Mouse (Mus musculus) liver, embryonic 16.5 days (tissue): ENCODE measurements around the gene Igbp1. TPM values are rescaled to one million over a fixed set of nuclear protein-coding genes. Genes with fewer than 3 reads are reported as not detected.
A peak's percentile ranks its signal among the peaks of the same experiment; 100 is the strongest.

Source experiments
- ATAC-seq: fragments of 200-750 bp; cut with Nextera tagmentation; 2 replicates; pipeline ENCODE4 v1.8.0; 2017; ENCODE audit warnings: low read depth, mild to moderate bottlenecking, moderate number of reproducible peaks, moderate library complexity
- H3K27ac ChIP-seq: fragments of 300-500 bp; sonication (generic); 2 replicates; pipeline ENCODE4 v1.5.1; 2014; ENCODE audit warnings: mild to moderate bottlenecking, low read length
- H3K27me3 ChIP-seq: fragments of 300-500 bp; sonication (generic); 2 replicates; pipeline ENCODE4 v1.6.1; 2014; ENCODE audit warnings: low read depth, low read length, mixed read lengths; ENCODE audit not compliant: control insufficient read depth, insufficient read depth
- H3K36me3 ChIP-seq: fragments of 300-500 bp; sonication (generic); 2 replicates; pipeline ENCODE4 v1.6.1; 2014; ENCODE audit warnings: mild to moderate bottlenecking; ENCODE audit not compliant: control insufficient read depth, insufficient read depth
- H3K4me1 ChIP-seq: fragments of 300-500 bp; sonication (generic); 2 replicates; pipeline ENCODE4 v1.6.1; 2014; ENCODE audit warnings: low read depth, low read length, mixed read lengths; ENCODE audit not compliant: control insufficient read depth
- H3K4me2 ChIP-seq: fragments of 300-500 bp; sonication (generic); 2 replicates; pipeline ENCODE4 v1.6.1; 2014; ENCODE audit warnings: low read depth, low read length, mixed read lengths
- H3K4me3 ChIP-seq: fragments of 300-500 bp; sonication (generic); 2 replicates; pipeline ENCODE4 v1.5.1; 2014; ENCODE audit warnings: low read depth, mild to moderate bottlenecking, low read length
- H3K9ac ChIP-seq: fragments of 300-500 bp; sonication (generic); 2 replicates; pipeline ENCODE4 v1.6.1; 2014; ENCODE audit warnings: low read depth, low read length
- H3K9me3 ChIP-seq: fragments of 300-500 bp; sonication (generic); replicated peaks from 2 replicates; pipeline ENCODE4 v1.6.1; 2016; ENCODE audit warnings: low read length; ENCODE audit not compliant: control insufficient read depth
- WGBS: fragments of 180-500 bp; shearing (Covaris S2); extraction: QIAGEN DNeasy Blood & Tissue Kit; methylation state at CpG from one replicate; pipeline ENCODE4 v1.1.7; 2014; ENCODE audit not compliant: insufficient replicate concordance; 5-methylcytosine and 5-hydroxymethylcytosine counted together
- polyA plus RNA-seq: library from polyadenylated mRNA; unstranded; fragments of >200 nt; fragmentation: Nextera tagmentation; extraction: Ambion mirVana; gene quantifications from 2 replicates; pipeline ENCODE4 v1.2.1, GENCODE M21; 2015

The Igbp1 gene
- 11.3 and 11.9 TPM in 2 replicates for polyA plus RNA-seq

GRCm38 (mm10) chrX:100494068-100494978, at the start of gene Igbp1:
Gene Igbp1, plus strand, starts transcription at chrX:100494291.
- Histone ChIP-seq H3K4me3 (peak within 1 kb of the TSS; percentile 65), H3K27me3 (no peaks in the 10 kb centered on the region), H3K9ac (peak within 1 kb of the TSS; percentile 62), H3K4me2 (peak within 1 kb of the TSS; percentile 65), H3K36me3 (no peaks in the 10 kb centered on the region), H3K4me1 (no peaks in the 10 kb centered on the region; the same call in 1 of the 2 replicates), H3K9me3 (no peaks in the 10 kb centered on the region), H3K27ac (no peak within 1 kb of the TSS)
- 17% methylated on average over 32 of the region's 32 CpGs for WGBS
- peak; percentile 91 for ATAC-seq

GRCm38 (mm10) chrX:100468047-100468446, 26.0 kb upstream of the Igbp1 start:
- 33% methylated on average over 4 of the region's 4 CpGs for WGBS
- no peaks in the 10 kb centered on the region; the same call in 1 of the 2 replicates for H3K27me3 ChIP-seq

GRCm38 (mm10) chrX:100470126-100470525, 24.0 kb upstream of the Igbp1 start:
- Histone ChIP-seq H3K4me3 (no peak overlapping the region), H3K9me3 (no peaks in the 10 kb centered on the region), H3K27ac (no peak overlapping the region), H3K36me3 (no peaks in the 10 kb centered on the region), H3K4me2 (no peak overlapping the region), H3K4me1 (no peaks in the 10 kb centered on the region), H3K27me3 (no peaks in the 10 kb centered on the region; the same call in 1 of the 2 replicates), H3K9ac (no peak overlapping the region)
- ATAC-seq, result no peak
- 55% methylated on average over 3 of the region's 3 CpGs for WGBS

More at GRCm38 (mm10) chrX:100468047-100468446, 26.0 kb upstream of the Igbp1 start:
- no peak overlapping the region for H3K4me2 ChIP-seq
- no peaks in the 10 kb centered on the region for H3K36me3 ChIP-seq
- H3K27ac ChIP-seq, result no peak overlapping the region
- no peak overlapping the region for H3K4me3 ChIP-seq
- ATAC-seq, result no peak
- H3K4me1 ChIP-seq, result no peaks in the 10 kb centered on the region
- H3K9me3 ChIP-seq, result no peaks in the 10 kb centered on the region
- H3K9ac ChIP-seq, result no peak overlapping the region

- H3K9me3 ChIP-seq, result no peaks in the 10 kb centered on the region
- no peak overlapping the region for H3K27ac ChIP-seq
- no peaks in the 10 kb centered on the region for H3K36me3 ChIP-seq
- H3K27me3 ChIP-seq, result no peaks in the 10 kb centered on the region; the same call in 1 of the 2 replicates
- H3K4me3 ChIP-seq, result no peak overlapping the region
- H3K4me1 ChIP-seq, result no peaks in the 10 kb centered on the region
- WGBS, result 58% methylated on average over 3 of the region's 3 CpGs
- no peak overlapping the region for H3K9ac ChIP-seq
- no peak overlapping the region for H3K4me2 ChIP-seq
- no peak for ATAC-seq
Measured at GRCm38 (mm10) chrX:100471491-100471890, 22.6 kb upstream of the Igbp1 start.

- Histone ChIP-seq H3K27me3 (no peaks in the 10 kb centered on the region), H3K4me3 (no peak overlapping the region), H3K4me1 (no peaks in the 10 kb centered on the region), H3K36me3 (no peaks in the 10 kb centered on the region), H3K4me2 (no peak overlapping the region), H3K27ac (no peak overlapping the region), H3K9me3 (no peaks in the 10 kb centered on the region), H3K9ac (no peak overlapping the region)
- WGBS, result 47% methylated on average over 4 of the region's 4 CpGs
- ATAC-seq, result no peak
Measured at GRCm38 (mm10) chrX:100475569-100476223, 18.4 kb upstream of the Igbp1 start.

- no peak overlapping the region for H3K4me2 ChIP-seq
- H3K27ac ChIP-seq, result no peak overlapping the region
- WGBS, result 25% methylated on average over 3 of the region's 3 CpGs
- no peaks in the 10 kb centered on the region for H3K9me3 ChIP-seq
- no peaks in the 10 kb centered on the region for H3K27me3 ChIP-seq
- H3K36me3 ChIP-seq, result no peaks in the 10 kb centered on the region
- H3K9ac ChIP-seq, result no peak overlapping the region
- no peak overlapping the region for H3K4me3 ChIP-seq
- H3K4me1 ChIP-seq, result no peaks in the 10 kb centered on the region
- ATAC-seq, result no peak
Measured at GRCm38 (mm10) chrX:100480317-100480716, 13.8 kb upstream of the Igbp1 start.

GRCm38 (mm10) chrX:100493500-100494067, 507 bp upstream of the Igbp1 start:
- WGBS, result 18% methylated on average over 22 of the region's 22 CpGs
- H3K27ac ChIP-seq, result no peak overlapping the region
- peak overlapping the region; percentile 35; the same call in 1 of the 2 replicates for H3K9ac ChIP-seq
- H3K4me3 ChIP-seq, result peak overlapping the region; percentile 65
- H3K4me2 ChIP-seq, result peak overlapping the region; percentile 65
- no peaks in the 10 kb centered on the region; the same call in 1 of the 2 replicates for H3K4me1 ChIP-seq
- H3K36me3 ChIP-seq, result no peaks in the 10 kb centered on the region
- no peaks in the 10 kb centered on the region for H3K27me3 ChIP-seq
- no peaks in the 10 kb centered on the region for H3K9me3 ChIP-seq
- no peak for ATAC-seq

- Histone ChIP-seq H3K36me3 (no peaks in the 10 kb centered on the region), H3K9me3 (no peaks in the 10 kb centered on the region), H3K4me1 (no peaks in the 10 kb centered on the region), H3K4me2 (no peak overlapping the region), H3K27ac (no peak overlapping the region), H3K9ac (no peak overlapping the region), H3K4me3 (no peak overlapping the region), H3K27me3 (no peaks in the 10 kb centered on the region; the same call in 1 of the 2 replicates)
- WGBS, result 62% methylated on average over 5 of the region's 5 CpGs
- no peak for ATAC-seq
Measured at GRCm38 (mm10) chrX:100504175-100504851, 10.2 kb downstream of the Igbp1 start.
